Mouse (Mus musculus) brain, embryonic 14.5 days (tissue): ENCODE data around the gene Tnrc6b.

Experiments
- CTCF ChIP-seq: fragments of 200-500 bp; IDR thresholded peaks from 2 replicates; pipeline ENCODE4 v1.5.1; 2012; ENCODE audit warnings: inconsistent platforms, mild to moderate bottlenecking, moderate library complexity, borderline replicate concordance; ENCODE audit not compliant: insufficient read depth, insufficient read length; ENCODE audit errors: extremely low read depth
- POLR2A ChIP-seq: fragments of 200-500 bp; IDR thresholded peaks from 2 replicates; pipeline ENCODE4 v1.6.1; 2012; ENCODE audit warnings: mild to moderate bottlenecking, inconsistent platforms, borderline replicate concordance; ENCODE audit not compliant: poor library complexity, insufficient read depth, insufficient read length, severe bottlenecking; ENCODE audit errors: extremely low read depth

- no peak for TF ChIP-seq POLR2A
- TF ChIP-seq CTCF, result no peak
These were observed 242.9 kb downstream of the Tnrc6b start for GRCm38 (mm10) chr15:80953971-80954370.
